Mouse (Mus musculus) spleen, embryonic (tissue): Measurements from ENCODE around the gene Krr1.

Experiments
- CTCF ChIA-PET: fragments of 350-600 bp; sonication (Branson Sonifier 250); formaldehyde crosslinking; loops from one replicate; lab custom pipeline; 2022; lab: Charles Lee

Gene Krr1

GRCm38 (mm10) chr10:111972542-111973361 is at the start of gene Krr1:
Gene Krr1 (plus strand): TSS chr10:111972664.
- CTCF ChIA-PET = interaction anchor here (0.5 kb wide), 1 partner anchor 23 kb away, joined by 3 read pairs; no protein-coding TSS in a partner anchor

GRCm38 (mm10) chr10:111923503-111924135 is 48.8 kb upstream of the Krr1 start:
- CTCF ChIA-PET = interaction anchor here (0.6 to 1.4 kb wide), 3 partner anchors 182 to 420 kb away, joined by 3 to 5 read pairs (median 4); no protein-coding TSS in a partner anchor

DNA sequence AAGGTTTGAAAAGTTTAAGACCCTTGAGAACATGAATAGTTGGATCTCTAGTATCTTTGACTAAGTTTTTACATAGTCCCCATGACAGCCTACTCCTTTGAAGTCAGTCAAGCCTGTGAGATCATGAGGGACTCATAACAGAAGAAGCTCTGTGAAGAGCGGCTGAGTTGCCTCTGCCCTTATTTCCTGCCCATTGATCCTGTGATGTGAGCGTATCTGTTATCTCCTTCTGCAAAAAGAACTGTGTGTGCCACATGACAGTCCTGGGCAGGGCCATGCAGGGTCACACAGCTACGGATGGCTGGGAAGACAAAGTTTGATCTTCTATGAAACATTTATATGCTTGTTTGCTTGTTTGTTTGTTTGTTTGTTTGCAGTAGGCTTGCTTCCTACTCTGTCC is 48.3 kb upstream of the Krr1 start:
- CTCF ChIA-PET = interaction anchor here (0.6 to 1.4 kb wide), 3 partner anchors 182 to 421 kb away, joined by 3 to 5 read pairs (median 4); no protein-coding TSS in a partner anchor

- CTCF ChIA-PET = interaction anchor here (0.5 to 1.6 kb wide), 4 partner anchors 181 to 422 kb away, joined by 3 to 7 read pairs (median 4); no protein-coding TSS in a partner anchor
These were observed 47.6 kb upstream of the Krr1 start for GRCm38 (mm10) chr10:111924716-111925488.

DNA sequence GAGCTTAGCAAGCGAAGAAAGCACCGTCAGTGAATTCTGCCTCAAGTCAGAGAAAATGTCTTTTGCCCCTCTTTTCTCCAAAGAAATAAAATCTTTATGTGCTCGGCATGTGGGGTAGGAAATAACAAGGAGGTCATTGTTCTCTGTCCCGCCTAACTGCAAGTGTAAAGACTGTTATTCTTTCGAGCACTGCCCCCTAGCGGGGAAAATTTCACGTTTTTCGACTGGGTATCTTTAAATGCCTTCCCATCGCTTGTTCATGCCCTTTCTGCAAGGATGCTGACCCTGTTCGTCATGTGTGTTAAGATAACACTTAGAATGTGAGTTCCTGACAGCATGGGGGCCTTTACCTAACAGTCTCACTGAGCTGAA is 47.0 kb upstream of the Krr1 start:
- CTCF ChIA-PET = interaction anchor here (0.5 to 1.6 kb wide), 3 partner anchors 287 to 423 kb away, joined by 4 to 7 read pairs (median 7); no protein-coding TSS in a partner anchor

- CTCF ChIA-PET = no interaction called here
These were observed 39.7 kb upstream of the Krr1 start for GRCm38 (mm10) chr10:111932621-111933345.

- CTCF ChIA-PET = no interaction called here
These were observed 37.3 kb upstream of the Krr1 start for GRCm38 (mm10) chr10:111935207-111935606.

GRCm38 (mm10) chr10:111936021-111936420 is 36.4 kb upstream of the Krr1 start:
- CTCF ChIA-PET = no interaction called here

DNA sequence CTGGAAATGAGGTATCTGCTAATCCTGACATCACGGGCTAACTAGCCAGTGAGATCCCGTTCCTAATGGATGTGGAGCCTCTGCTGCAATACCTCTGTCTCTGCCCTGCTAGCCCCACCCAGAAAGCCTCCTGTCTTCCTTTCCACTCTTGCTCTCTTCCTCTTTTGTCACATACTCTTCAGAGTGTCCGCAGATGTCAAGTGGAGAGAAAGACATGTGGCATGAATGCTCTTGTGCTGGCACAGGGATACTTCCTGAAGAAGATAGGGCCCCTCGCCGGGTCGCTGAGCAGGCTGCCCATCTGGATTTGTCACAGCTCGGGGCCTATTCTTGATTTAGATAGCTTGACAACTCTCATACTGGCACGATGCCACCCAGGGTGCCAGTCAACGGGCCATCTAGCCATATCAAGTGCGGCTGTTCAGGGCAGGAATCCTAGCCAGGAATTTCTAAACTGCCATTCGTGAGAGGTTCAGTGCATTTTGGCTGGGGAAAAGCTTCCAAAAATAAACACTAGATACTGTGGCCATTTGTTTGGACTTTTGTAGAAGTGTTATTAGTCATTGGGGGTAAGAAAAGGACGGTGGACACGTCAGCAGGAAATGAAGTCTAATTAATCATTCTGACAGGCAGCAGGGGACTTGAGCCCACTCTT is 35.8 kb upstream of the Krr1 start:
- CTCF ChIA-PET = no interaction called here

DNA sequence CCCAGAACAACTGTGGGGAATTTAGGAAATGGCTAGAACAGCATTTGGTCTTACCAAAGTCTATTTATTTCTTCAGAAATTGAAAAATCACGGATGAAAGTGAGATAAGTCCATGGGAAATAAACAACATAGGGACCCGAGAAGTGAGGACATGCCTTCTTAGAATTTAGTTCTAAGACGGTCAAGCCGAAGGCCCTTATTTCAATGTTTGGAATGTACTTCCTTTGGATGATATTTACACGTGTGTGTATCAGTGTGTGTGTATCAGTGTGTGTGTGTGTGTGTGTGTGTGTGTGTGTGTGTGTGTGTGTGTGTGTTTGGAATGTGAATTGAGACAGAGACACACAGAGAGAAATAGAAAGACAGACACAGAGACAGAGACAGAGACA is 35.3 kb upstream of the Krr1 start:
- CTCF ChIA-PET = no interaction called here

DNA sequence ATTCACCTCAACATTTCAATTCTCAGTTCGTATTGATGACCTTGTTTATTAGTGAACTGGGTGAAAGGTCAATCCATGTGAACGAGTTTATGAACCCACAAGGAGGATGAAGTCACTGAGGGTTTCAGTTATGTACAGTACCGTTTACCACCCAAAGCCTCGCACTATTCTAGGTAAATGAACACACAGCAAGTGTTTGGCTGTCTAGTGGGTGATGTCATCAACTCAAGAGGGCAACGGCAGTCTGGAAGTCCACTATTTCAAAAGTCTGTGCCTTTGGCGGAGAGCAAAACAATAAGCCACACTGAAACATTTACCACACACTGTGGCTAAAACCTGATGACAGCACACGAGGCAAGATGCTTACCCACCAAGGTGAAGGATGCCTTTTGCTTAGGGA is 29.4 kb upstream of the Krr1 start:
- CTCF ChIA-PET = no interaction called here

- CTCF ChIA-PET = no interaction called here
These were observed 26.9 kb upstream of the Krr1 start for GRCm38 (mm10) chr10:111945563-111945962.

DNA sequence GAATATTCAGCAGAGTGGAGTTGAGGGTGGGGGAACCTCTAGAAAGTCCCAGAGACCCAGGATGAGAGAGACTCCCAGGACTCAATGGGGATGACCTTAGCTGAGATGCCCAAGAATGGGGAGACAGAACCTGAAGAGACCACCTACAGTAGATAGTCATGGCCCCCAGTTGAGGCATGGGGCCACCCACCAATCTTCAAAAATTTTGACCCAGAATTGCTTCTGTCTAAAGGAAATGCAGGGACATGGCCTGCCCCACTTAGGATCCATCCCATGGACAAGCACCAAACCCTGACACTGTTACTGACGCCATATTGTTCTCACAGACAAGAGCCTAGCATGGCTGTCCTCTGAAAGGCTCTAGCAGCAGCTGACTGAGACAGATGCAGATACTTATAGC is 24.4 kb upstream of the Krr1 start:
- CTCF ChIA-PET = interaction anchor here (0.7 kb wide), 1 partner anchor 129 kb away, joined by 8 read pairs; no protein-coding TSS in a partner anchor

DNA sequence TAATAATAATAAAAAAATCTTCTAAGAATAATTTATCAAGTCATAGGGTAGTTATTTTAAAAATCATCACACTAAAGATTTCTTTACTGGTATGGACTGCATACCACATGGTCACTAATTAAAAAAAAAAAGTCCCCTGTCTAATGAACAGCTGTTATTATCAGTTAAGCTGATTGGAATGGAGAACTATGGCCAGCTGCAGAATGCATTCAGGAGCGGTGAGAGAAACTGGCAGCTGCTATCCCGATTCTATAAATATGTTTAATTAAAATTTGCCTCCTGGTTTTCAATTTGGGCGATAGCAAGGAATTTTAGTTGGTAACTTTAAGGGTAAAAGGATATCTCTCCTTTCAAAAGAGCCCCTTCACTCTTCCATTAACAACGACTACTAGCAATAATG is 23.5 kb upstream of the Krr1 start:
- CTCF ChIA-PET = no interaction called here

- CTCF ChIA-PET = no interaction called here
These were observed 16.6 kb upstream of the Krr1 start for GRCm38 (mm10) chr10:111955836-111956235.

GRCm38 (mm10) chr10:111957271-111958045 is 15.0 kb upstream of the Krr1 start:
- CTCF ChIA-PET = interaction anchor here (0.6 to 0.8 kb wide), 2 partner anchors 14 to 444 kb away, joined by 10 to 16 read pairs; no protein-coding TSS in a partner anchor

GRCm38 (mm10) chr10:111958046-111958421 is 14.4 kb upstream of the Krr1 start:
- CTCF ChIA-PET = interaction anchor here (0.6 kb wide), 1 partner anchor 444 kb away, joined by 10 read pairs; no protein-coding TSS in a partner anchor

GRCm38 (mm10) chr10:111959353-111959752 is 13.1 kb upstream of the Krr1 start:
- CTCF ChIA-PET = no interaction called here

DNA sequence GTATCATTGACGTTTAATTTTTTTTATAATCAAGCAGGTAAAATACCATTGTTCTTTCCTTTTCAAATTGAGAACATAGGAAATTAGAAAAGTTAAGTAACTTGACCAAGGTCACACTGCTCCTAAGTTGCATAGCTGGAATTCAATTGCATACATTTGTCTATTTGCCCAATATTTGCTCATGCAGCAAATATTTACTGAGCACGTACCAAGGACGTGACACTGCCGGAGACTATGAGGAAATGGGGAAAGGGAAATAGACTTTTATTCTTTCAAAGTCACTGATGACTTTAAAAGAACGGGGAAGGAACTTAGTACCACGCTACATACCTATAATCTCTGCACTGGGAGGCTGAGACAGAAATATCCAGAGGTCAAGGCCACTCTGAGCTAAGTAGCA is 12.0 kb upstream of the Krr1 start:
- CTCF ChIA-PET = no interaction called here

DNA sequence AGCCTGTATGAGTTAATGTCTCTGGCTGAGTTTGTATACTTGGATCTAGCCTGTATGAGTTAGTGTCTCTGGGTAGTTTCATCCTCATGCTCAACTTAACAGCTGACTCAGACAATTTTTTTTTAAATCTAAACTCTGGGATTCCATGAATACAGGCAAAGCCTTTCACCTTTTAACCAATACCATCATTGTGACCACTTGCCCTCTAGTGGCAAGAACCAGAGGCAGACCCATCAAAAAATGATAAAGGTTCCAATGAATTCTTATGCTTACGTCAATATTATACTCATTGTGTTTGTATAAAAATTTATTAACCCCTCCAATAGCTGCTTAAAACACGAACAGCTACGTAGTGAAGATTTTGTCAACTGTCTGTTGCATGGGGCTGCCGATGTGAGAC is 6.1 kb upstream of the Krr1 start:
- CTCF ChIA-PET = no interaction called here
